Mouse (Mus musculus): ENCODE measurements around the gene Apoe.

The Apoe gene

GRCm38 (mm10) chr7:19716055-19716682 lies 17.2 kb upstream of the Apoe start:
- peak; percentile 64 for DNase-seq (ENCODE audit: low read depth, low spot score)

DNA sequence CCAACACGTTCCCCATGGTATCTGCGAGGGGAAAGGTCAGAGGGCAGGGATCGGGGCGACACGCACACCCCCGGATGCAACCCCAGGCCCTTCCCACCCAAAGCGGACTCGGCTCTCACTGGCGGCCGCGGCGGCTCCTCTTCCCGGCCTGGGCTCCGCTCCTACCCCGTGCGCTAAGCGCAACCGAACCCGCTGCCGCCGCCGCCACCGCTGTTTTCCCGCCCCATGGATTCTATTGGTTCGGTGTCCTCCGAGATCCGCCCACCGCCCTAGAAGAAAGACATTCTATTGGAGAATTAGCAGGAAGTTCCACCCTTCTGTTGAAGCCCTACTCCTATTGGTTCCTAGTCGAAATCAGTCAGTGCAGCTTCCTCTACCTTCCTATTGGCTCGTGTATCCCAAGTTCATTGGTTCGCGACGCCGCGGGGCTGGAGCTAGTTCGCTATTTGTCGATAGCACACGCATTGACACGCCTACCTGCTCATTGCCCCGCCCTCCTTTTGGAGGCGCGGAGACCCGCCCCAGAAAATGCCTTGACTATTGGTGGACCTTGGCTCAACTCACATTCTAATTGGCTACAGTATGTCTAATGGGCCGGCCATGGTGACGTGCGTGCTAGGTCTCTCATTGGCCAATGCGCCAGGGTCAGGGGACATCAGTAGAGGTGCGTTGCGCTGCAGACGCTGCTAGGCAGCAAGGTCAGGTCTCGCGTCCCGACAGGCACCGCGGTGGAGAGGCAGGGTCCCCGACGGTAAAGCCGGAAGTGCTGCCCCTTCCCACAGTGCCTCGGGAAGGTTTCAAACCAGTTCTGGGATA lies 16.5 kb upstream of the Apoe start, which contains the start of gene Tomm40:
Tomm40 (minus strand) TSS at position 200 of the 816 bp plus-strand sequence.
- DNase-seq (ENCODE audit: low read depth, low spot score) = peak; percentile 100

DNA sequence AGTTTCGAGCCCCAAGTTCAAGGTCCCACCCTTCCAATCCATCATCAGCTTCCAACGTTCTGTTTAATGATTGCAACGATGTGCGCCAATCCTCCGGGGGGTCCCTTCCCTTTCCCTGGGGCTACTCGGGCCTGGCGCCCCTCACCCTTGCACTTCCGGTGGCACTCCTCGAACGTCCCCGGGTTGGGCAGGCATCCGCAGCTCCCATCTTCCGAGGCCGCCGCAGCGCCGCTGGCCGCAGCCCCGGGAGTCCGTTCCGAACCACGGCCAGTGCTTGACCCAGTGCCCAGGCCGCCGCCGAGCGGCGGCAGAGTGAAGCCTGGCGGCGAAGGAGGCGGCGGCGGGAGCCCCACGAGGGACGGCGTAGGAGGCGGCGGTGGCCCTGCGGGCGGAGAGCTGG lies 15.8 kb upstream of the Apoe start:
- DNase-seq (ENCODE audit: low read depth, low spot score) = no peak

- DNase-seq (ENCODE audit: low read depth, low spot score) = peak; percentile 6
Measured at GRCm38 (mm10) chr7:19713598-19713997, 14.6 kb upstream of the Apoe start.

GRCm38 (mm10) chr7:19713196-19713595 lies 14.2 kb upstream of the Apoe start:
- peak; percentile 63 for DNase-seq (ENCODE audit: low read depth, low spot score)

DNA sequence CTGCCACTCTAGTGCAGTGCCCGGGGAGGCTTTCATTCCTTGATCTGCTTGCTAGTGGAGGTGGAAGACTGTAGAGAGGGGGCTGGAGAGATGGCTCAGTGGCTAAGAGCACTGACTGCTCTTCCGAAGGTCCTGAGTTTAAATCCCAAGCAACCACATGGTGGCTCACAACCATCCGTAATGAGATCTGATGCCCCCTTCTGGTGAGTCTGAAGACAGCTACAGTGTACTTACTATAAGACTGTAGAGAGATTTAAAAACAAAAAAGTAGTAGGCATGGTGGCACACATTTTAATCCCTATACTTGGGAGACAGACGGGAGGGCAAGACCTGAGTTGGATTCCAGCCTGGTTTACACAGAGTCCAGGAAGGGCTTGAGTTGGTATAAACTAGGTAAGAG lies 13.4 kb upstream of the Apoe start:
- peak; percentile 20 for DNase-seq (ENCODE audit: low read depth, low spot score)

DNA sequence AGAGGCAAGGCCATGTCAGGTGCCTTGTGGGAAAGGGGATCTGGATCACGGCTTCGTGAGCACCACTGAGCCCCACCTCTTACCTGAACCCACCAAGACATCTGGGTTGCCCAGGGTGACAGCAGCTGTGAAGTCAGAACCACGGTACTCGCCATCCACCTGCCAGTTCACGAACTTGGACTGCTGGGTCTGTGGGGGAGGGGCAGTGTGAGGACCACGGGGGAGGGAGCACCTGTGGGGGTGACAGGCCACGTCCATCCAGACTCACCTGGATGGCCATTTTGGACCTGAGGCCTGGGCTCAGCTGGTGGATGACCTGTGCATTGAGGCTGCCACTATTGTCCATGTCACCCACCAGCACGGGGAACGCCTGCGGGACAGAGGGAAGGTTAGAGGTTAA lies 11.7 kb upstream of the Apoe start:
- DNase-seq (ENCODE audit: low read depth, low spot score) = no peak

GRCm38 (mm10) chr7:19705271-19705670 lies 6.3 kb upstream of the Apoe start:
- no peak for DNase-seq (ENCODE audit: low read depth, low spot score)

DNA sequence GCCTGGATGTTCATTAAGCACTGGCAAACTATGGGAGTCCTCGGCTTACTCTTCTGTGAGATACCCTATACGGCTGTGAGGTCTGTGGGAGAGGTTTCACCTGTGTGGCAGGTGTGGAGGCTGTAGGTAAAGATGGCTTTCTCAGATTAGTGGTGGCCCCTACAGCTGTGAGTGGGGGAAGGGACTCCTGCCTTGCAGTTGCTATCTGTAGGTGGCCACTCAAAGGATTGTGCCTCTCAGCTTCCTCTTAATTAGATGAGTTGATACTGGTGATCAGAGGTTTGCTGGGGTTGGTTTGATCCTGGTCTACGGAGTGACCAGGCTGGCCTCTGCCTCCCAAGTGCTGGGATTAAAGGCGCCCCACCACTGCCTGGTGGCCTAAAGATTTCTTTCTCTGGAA lies 5.5 kb upstream of the Apoe start:
- DNase-seq (ENCODE audit: low read depth, low spot score) = no peak

DNA sequence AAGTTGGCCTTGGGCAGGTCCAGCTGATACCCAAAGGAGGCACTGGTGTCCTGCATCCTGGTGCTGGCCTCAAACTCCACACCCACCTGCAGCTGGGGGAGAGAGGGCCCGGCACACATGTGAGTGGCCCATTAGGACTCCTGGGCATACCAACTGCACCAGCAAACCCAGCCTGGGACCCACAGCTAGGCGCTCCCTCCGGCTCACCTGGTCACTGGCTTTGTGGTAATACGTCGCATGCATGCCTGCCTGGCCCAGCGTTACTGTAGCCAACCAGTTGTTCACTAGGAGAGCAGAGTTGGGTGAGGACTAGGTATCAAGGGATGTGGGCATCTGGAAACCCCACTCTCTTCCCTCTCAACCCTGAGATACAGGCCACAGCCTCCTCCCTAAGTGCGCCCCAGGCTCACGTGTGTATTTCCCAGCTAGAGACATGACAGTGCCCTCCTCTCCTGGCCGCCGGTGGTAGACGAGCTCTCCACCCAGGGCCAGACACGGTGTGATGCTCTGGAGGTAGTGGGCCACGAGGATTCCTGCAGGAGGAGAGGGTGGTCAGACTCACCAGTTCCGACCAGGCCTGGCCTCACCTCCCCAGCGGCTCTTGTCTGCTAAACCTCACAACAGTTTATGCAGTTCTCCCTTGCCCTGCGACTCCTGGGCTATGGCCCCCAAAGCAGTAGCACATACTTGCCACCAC lies 4.0 kb upstream of the Apoe start:
- no peak for DNase-seq (ENCODE audit: low read depth, low spot score)

GRCm38 (mm10) chr7:19701069-19701761 lies 2.2 kb upstream of the Apoe start:
- DNase-seq (ENCODE audit: low read depth, low spot score) = peak; percentile 74

DNA sequence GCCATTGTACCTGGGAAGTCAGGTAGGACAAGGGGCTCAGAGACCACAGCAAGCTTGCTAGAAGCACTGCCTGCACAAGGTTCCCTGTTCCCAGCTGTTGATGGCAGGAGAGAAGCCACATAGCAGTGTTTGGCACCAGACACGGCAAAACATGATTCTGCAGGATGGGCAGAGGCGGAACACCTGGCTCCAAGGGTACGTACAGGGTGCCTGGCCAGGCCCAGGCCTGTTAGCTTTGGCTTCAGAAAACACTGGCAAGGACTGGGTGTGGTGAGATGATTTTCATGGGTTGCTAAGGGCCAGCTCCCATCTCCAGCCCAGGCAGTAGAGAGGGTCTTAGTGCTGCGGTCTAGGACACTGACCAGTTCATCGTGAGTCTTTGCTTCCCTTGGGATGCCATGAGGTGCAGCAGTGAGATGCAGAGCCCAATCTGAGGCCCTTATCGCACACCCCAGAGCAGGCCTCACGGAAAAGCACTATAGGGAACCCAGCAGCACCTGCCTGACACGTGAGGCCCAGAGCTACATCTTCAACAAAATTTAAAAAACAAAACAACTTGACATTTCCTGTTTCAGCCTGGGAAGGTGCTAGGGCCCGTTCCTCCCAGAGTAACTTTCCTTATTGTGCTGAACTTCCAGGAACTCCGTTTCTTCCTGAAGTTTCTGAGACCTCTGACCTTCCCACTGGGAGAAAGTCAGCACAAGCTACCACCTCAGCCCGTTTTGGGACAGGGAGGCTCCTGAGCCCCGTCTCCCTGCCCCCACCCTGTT lies 1.5 kb upstream of the Apoe start:
- DNase-seq (ENCODE audit: low read depth, low spot score) = peak; percentile 43

DNA sequence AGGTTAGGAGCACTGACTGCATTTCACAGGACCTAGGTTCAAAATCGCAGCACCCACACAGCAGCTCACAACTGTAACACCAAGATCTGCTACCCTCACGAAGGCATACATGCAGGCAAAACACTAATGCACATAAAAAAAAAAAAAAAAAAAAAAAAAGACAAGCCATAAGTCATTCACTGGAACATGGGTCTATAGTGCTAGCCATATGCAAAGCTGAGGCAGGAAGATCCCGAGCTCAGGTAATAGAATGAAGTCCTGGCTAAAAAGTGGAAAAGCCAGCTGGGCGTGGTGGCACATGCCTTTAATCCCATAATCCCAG lies 800 bp upstream of the Apoe start:
- DNase-seq (ENCODE audit: low read depth, low spot score) = no peak

- DNase-seq (ENCODE audit: low read depth, low spot score) = no peak
Measured at GRCm38 (mm10) chr7:19697949-19698906, 760 bp downstream of the Apoe start.

GRCm38 (mm10) chr7:19696336-19696873 lies 2.6 kb downstream of the Apoe start:
- DNase-seq (ENCODE audit: low read depth, low spot score) = no peak

- DNase-seq (ENCODE audit: low read depth, low spot score) = no peak
Measured at GRCm38 (mm10) chr7:19695881-19696280, 3.1 kb downstream of the Apoe start.

DNA sequence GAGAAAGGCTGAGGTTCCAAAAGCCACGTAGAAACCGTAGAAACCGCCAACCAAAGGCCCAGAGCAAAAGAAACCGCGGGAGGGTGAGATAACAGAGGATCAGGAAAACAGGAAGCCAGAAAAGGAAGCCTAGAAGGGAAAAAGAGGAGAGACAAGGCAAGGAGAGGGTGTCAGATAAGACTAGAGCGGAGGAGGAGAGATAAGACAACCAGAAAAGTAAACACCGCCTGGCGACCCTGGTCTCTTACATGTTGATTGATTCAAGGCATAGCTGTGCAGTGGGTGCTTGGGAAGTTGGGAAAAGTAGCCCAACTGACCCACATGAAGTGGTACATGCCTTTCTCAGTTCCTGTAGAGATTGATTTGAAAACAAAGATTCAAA lies 3.8 kb downstream of the Apoe start:
- DNase-seq (ENCODE audit: low read depth, low spot score) = no peak

GRCm38 (mm10) chr7:19694336-19695212 lies 4.4 kb downstream of the Apoe start:
- no peak for DNase-seq (ENCODE audit: low read depth, low spot score)

GRCm38 (mm10) chr7:19693421-19693820 lies 5.6 kb downstream of the Apoe start:
- no peak for DNase-seq (ENCODE audit: low read depth, low spot score)
